Mouse (Mus musculus) forebrain, embryonic 14.5 days (tissue): ENCODE measurements at regions not wholly inside any gene's neighbourhood (a gene's known extent, or its start where the extent isn't known, plus 50 kb on each side); places are given as distances from the start of the nearest gene placed in this dataset.
A peak's percentile ranks its signal among the peaks of the same experiment; 100 is the strongest.

Experiments used
- ATAC-seq: fragments of 200-750 bp; cut with Nextera tagmentation; 2 replicates; pipeline ENCODE4 v1.8.0; 2017; ENCODE audit warnings: mild to moderate bottlenecking, moderate library complexity
- DNase-seq: peaks from one replicate; pipeline ENCODE4 v3.0.0-alpha.2; 2015; ENCODE audit warnings: low spot score
- H3K27ac ChIP-seq: fragments of 300-500 bp; sonication (generic); 2 replicates; pipeline ENCODE4 v1.5.1; 2014; ENCODE audit warnings: low read depth, mild to moderate bottlenecking, control low read depth, low read length, moderate library complexity
- H3K27me3 ChIP-seq: fragments of 300-500 bp; sonication (generic); replicated peaks from 2 replicates; pipeline ENCODE4 v1.6.1; 2014; ENCODE audit warnings: low read length, control low read depth, mixed read lengths; ENCODE audit not compliant: control insufficient read depth, insufficient read depth
- H3K36me3 ChIP-seq: fragments of 300-500 bp; sonication (generic); 2 replicates; pipeline ENCODE4 v1.6.1; 2014; ENCODE audit warnings: low read length, control low read depth; ENCODE audit not compliant: control insufficient read depth, insufficient read depth
- H3K4me1 ChIP-seq: fragments of 300-500 bp; sonication (generic); 2 replicates; pipeline ENCODE4 v1.6.1; 2014; ENCODE audit warnings: antibody characterized with exemption, low read length, control low read depth; ENCODE audit not compliant: control insufficient read depth, insufficient read depth
- H3K4me2 ChIP-seq: fragments of 300-500 bp; sonication (generic); 2 replicates; pipeline ENCODE4 v1.6.1; 2014; ENCODE audit warnings: mild to moderate bottlenecking, control low read depth, low read length
- H3K4me3 ChIP-seq: fragments of 300-500 bp; sonication (generic); 2 replicates; pipeline ENCODE4 v1.5.1; 2014; ENCODE audit warnings: low read depth, low read length, control low read depth
- H3K9ac ChIP-seq: fragments of 300-500 bp; sonication (generic); 2 replicates; pipeline ENCODE4 v1.6.1; 2014; ENCODE audit warnings: mild to moderate bottlenecking, low read length, control low read depth, moderate library complexity
- H3K9me3 ChIP-seq: fragments of 300-500 bp; sonication (generic); replicated peaks from 2 replicates; pipeline ENCODE4 v1.6.1; 2016; ENCODE audit warnings: low read length, control low read depth, mixed read lengths; ENCODE audit not compliant: control insufficient read depth
- WGBS: fragments of 180-500 bp; shearing (Covaris S2); extraction: QIAGEN DNeasy Blood & Tissue Kit; methylation state at CpG from one replicate; pipeline ENCODE4 v1.1.7; 2014; 5-methylcytosine and 5-hydroxymethylcytosine counted together

- DNase-seq (peak; percentile 52), ATAC-seq (0 out of 2 replicates have a peak, but pooled peaks have one; percentile 8)
- Histone ChIP-seq H3K36me3 (no peaks in the 10 kb centered on the region), H3K9ac (peak overlapping the region; percentile 25; the same call in 1 of the 2 replicates), H3K4me1 (peaks cover 13% of the 10 kb centered on the region; the same call in 1 of the 2 replicates), H3K27ac (peak overlapping the region; percentile 99), H3K9me3 (no peaks in the 10 kb centered on the region), H3K4me3 (0 out of 2 replicates have a peak overlapping the region, but pooled peaks have one; percentile 33), H3K27me3 (no peaks in the 10 kb centered on the region), H3K4me2 (peak overlapping the region; percentile 60)
- WGBS, result 0% methylated on average over 3 of the region's 3 CpGs
Observed at GRCm38 (mm10) chr1:81594606-81595005, 517.9 kb downstream of the Nyap2 start.

- no peak overlapping the region for H3K4me2 ChIP-seq
- H3K9me3 ChIP-seq, result no peaks in the 10 kb centered on the region
- H3K36me3 ChIP-seq, result no peaks in the 10 kb centered on the region
- DNase-seq (no peak), ATAC-seq (no peak)
- H3K27ac ChIP-seq, result no peak overlapping the region
- H3K9ac ChIP-seq, result no peak overlapping the region
- no peak overlapping the region for H3K4me3 ChIP-seq
- H3K4me1 ChIP-seq, result no peaks in the 10 kb centered on the region
- 7% methylated on average over 1 of the region's 1 CpGs for WGBS
- H3K27me3 ChIP-seq, result no peaks in the 10 kb centered on the region
Observed at GRCm38 (mm10) chr1:81608772-81609171, 532.0 kb downstream of the Nyap2 start.

GRCm38 (mm10) chr1:81618880-81619279 is 542.1 kb downstream of the Nyap2 start:
- Histone ChIP-seq H3K27ac (no peak overlapping the region), H3K9me3 (no peaks in the 10 kb centered on the region), H3K4me2 (no peak overlapping the region), H3K9ac (no peak overlapping the region), H3K27me3 (no peaks in the 10 kb centered on the region), H3K4me3 (no peak overlapping the region), H3K36me3 (no peaks in the 10 kb centered on the region), H3K4me1 (no peaks in the 10 kb centered on the region)
- no peak for DNase-seq
- no peak for ATAC-seq
- WGBS, result 77% methylated on average over 2 of the region's 2 CpGs

- Histone ChIP-seq H3K36me3 (no peaks in the 10 kb centered on the region), H3K27ac (no peak overlapping the region), H3K9me3 (no peaks in the 10 kb centered on the region), H3K4me1 (no peaks in the 10 kb centered on the region), H3K27me3 (no peaks in the 10 kb centered on the region), H3K4me2 (no peak overlapping the region), H3K4me3 (no peak overlapping the region), H3K9ac (no peak overlapping the region)
- WGBS, result 54% methylated on average over 4 of the region's 4 CpGs
- DNase-seq (no peak), ATAC-seq (no peak)
Observed at GRCm38 (mm10) chr1:81624141-81624540, 547.4 kb downstream of the Nyap2 start.

- no peak overlapping the region for H3K9ac ChIP-seq
- H3K4me2 ChIP-seq, result no peak overlapping the region
- H3K36me3 ChIP-seq, result no peaks in the 10 kb centered on the region
- H3K4me3 ChIP-seq, result no peak overlapping the region
- no peak overlapping the region for H3K27ac ChIP-seq
- no peaks in the 10 kb centered on the region for H3K27me3 ChIP-seq
- ATAC-seq, result no peak
- WGBS, result 83% methylated on average over 1 of the region's 1 CpGs
- no peak for DNase-seq
- no peaks in the 10 kb centered on the region for H3K4me1 ChIP-seq
- H3K9me3 ChIP-seq, result no peaks in the 10 kb centered on the region
Observed at GRCm38 (mm10) chr1:81632704-81633103, 556.0 kb downstream of the Nyap2 start.

GRCm38 (mm10) chr1:81637357-81637756 is 560.6 kb downstream of the Nyap2 start:
- Histone ChIP-seq H3K4me1 (no peaks in the 10 kb centered on the region), H3K9ac (no peak overlapping the region), H3K36me3 (no peaks in the 10 kb centered on the region), H3K27ac (no peak overlapping the region), H3K4me3 (no peak overlapping the region), H3K4me2 (no peak overlapping the region), H3K27me3 (no peaks in the 10 kb centered on the region), H3K9me3 (no peaks in the 10 kb centered on the region)
- DNase-seq, result no peak
- 93% methylated on average over 5 of the region's 5 CpGs for WGBS
- ATAC-seq, result no peak

GRCm38 (mm10) chr1:81652990-81653717 is 576.4 kb downstream of the Nyap2 start:
- Histone ChIP-seq H3K4me3 (no peak overlapping the region), H3K27me3 (no peaks in the 10 kb centered on the region), H3K4me2 (no peak overlapping the region), H3K9me3 (no peaks in the 10 kb centered on the region), H3K27ac (no peak overlapping the region), H3K36me3 (no peaks in the 10 kb centered on the region), H3K9ac (no peak overlapping the region), H3K4me1 (no peaks in the 10 kb centered on the region)
- WGBS, result 91% methylated on average over 9 of the region's 9 CpGs
- DNase-seq (peak; percentile 10), ATAC-seq (no peak)

GRCm38 (mm10) chr1:81661245-81661644 is 571.7 kb upstream of the Gm9747 start:
- Histone ChIP-seq H3K9me3 (no peaks in the 10 kb centered on the region), H3K27ac (no peak overlapping the region), H3K4me3 (no peak overlapping the region), H3K4me2 (no peak overlapping the region), H3K36me3 (no peaks in the 10 kb centered on the region), H3K9ac (no peak overlapping the region), H3K4me1 (no peaks in the 10 kb centered on the region), H3K27me3 (no peaks in the 10 kb centered on the region)
- DNase-seq, result no peak
- no peak for ATAC-seq
- 80% methylated on average over 4 of the region's 4 CpGs for WGBS

- Histone ChIP-seq H3K4me3 (no peak overlapping the region), H3K9me3 (no peaks in the 10 kb centered on the region), H3K4me1 (no peaks in the 10 kb centered on the region), H3K9ac (no peak overlapping the region), H3K27ac (no peak overlapping the region), H3K4me2 (no peak overlapping the region), H3K36me3 (no peaks in the 10 kb centered on the region), H3K27me3 (no peaks in the 10 kb centered on the region)
- 87% methylated on average over 2 of the region's 2 CpGs for WGBS
- ATAC-seq (no peak), DNase-seq (no peak)
Observed at GRCm38 (mm10) chr1:81671142-81671541, 561.8 kb upstream of the Gm9747 start.
